Mouse (Mus musculus) inflammation-experienced regulatory T-cells, adult 6 months (primary cell): ENCODE results near the gene Gm13040. TPM values are rescaled to one million over a fixed set of nuclear protein-coding genes. Genes with fewer than 3 reads are reported as not detected.
"Not testable (repeated sequence)": the region's sequence is repeated elsewhere in the genome, so short reads cannot be mapped to it uniquely, and the experiment has no call there.

Experiments used
- ATAC-seq: one replicate; pipeline ENCODE4 v1.8.0; 2017
- polyA plus RNA-seq, 3 experiments: library from polyadenylated mRNA; unstranded; fragments of 100-300 nt; shearing (Covaris generic); gene quantifications; one replicate each; pipeline ENCODE4 v1.2.1; 2017

The Gm13040 gene
- polyA plus RNA-seq = not detected

- not testable (repeated sequence) for ATAC-seq
Observed at GRCm38 (mm10) chr4:143535654-143536053, at the start of gene Gm13040. Gm13040 (plus strand) TSS chr4:143535954.

GRCm38 (mm10) chr4:143511043-143511442, 24.7 kb upstream of the Gm13040 start, which contains the start of gene Gm13043:
Gm13043 (plus strand) TSS chr4:143511343.
- ATAC-seq = no peak

GRCm38 (mm10) chr4:143551400-143551799, 15.6 kb downstream of the Gm13040 start, which contains the start of the genes BC080695 and Gm13057:
BC080695 (plus strand) TSS chr4:143551700.
Gm13057 (plus strand) TSS chr4:143551709.
- ATAC-seq = not testable (repeated sequence)

Other genes starting within 250 kb of the Gm13040 start
- under 1 TPM in 1 of 3 experiments, not detected in 2; 0.49 TPM for gene Pdpn, start 236.4 kb upstream of the Gm13040 start, polyA plus RNA-seq
- not detected for gene Lrrc38, start 186.2 kb upstream of the Gm13040 start, polyA plus RNA-seq
- gene Pramel1, start 141.5 kb upstream of the Gm13040 start, polyA plus RNA-seq = not detected
- 10 to 100 TPM; 35.8 to 46.1 (median 43.1) TPM for gene Pramef8, start 123.5 kb upstream of the Gm13040 start, polyA plus RNA-seq
- gene Oog4, start 85.6 kb upstream of the Gm13040 start, polyA plus RNA-seq = not detected
- gene Gm13043, start 24.6 kb upstream of the Gm13040 start, polyA plus RNA-seq = not detected
- not detected for gene BC080695, start 15.7 kb downstream of the Gm13040 start, polyA plus RNA-seq
- gene Gm13057, start 15.8 kb downstream of the Gm13040 start, polyA plus RNA-seq = not detected
- not detected for gene Gm13083, start 79.0 kb downstream of the Gm13040 start, polyA plus RNA-seq
- not detected for gene Gm13088, start 121.3 kb downstream of the Gm13040 start, polyA plus RNA-seq
- not detected for gene Gm13089, start 166.8 kb downstream of the Gm13040 start, polyA plus RNA-seq
- gene Gm13078, start 183.5 kb downstream of the Gm13040 start, polyA plus RNA-seq = not detected